Mouse (Mus musculus) ES-E14 (cell line): ENCODE measurements around the gene Osbpl11. TPM values are rescaled to one million over a fixed set of nuclear protein-coding genes. Genes with fewer than 3 reads are reported as not detected.
"Not testable (repeated sequence)": the region's sequence is repeated elsewhere in the genome, so short reads cannot be mapped to it uniquely, and the experiment has no call there.

Experiments used
- DNase-seq: peaks from one replicate; pipeline ENCODE4 v3.0.0-alpha.2; 2013; ENCODE audit warnings: low read depth, low spot score
- H3K27ac ChIP-seq: 2 replicates; pipeline ENCODE4 v1.5.1; 2012; ENCODE audit warnings: low read depth, mild to moderate bottlenecking, low read length, moderate library complexity, mixed read lengths; ENCODE audit not compliant: poor library complexity, insufficient read depth, severe bottlenecking
- H3K36me3 ChIP-seq: 2 replicates; pipeline ENCODE4 v1.6.1; 2012; ENCODE audit warnings: mild to moderate bottlenecking, low read length, moderate library complexity, mixed read lengths; ENCODE audit not compliant: control insufficient read depth, poor library complexity, insufficient read depth, severe bottlenecking
- H3K4me1 ChIP-seq, 2 experiments: fragments of 150-350 bp in 1 of 2; sonication (generic) in 1 of 2; 2 replicates each; pipeline ENCODE4 v1.6.1; 2012; ENCODE audit warnings: low read length in 2 of 2, mild to moderate bottlenecking in 1 of 2, mixed read lengths in 1 of 2; ENCODE audit not compliant: control insufficient read depth in 2 of 2, insufficient read depth in 2 of 2, poor library complexity in 1 of 2
- H3K4me3 ChIP-seq, 2 experiments: fragments of 150-350 bp in 1 of 2; sonication (generic) in 1 of 2; 2 replicates each; pipeline ENCODE4 v1.5.1; 2012; ENCODE audit warnings: low read length in 2 of 2, low read depth in 1 of 2, mild to moderate bottlenecking in 1 of 2, mixed read lengths in 1 of 2; ENCODE audit not compliant: insufficient read depth in 1 of 2, poor library complexity in 1 of 2, severe bottlenecking in 1 of 2
- H3K9ac ChIP-seq: 2 replicates; pipeline ENCODE4 v1.6.1; 2012; ENCODE audit warnings: low read depth, mild to moderate bottlenecking, low read length, mixed read lengths; ENCODE audit not compliant: poor library complexity, insufficient read depth, severe bottlenecking
- H3K9me3 ChIP-seq: fragments of 150-350 bp; sonication (generic); 2 replicates; pipeline ENCODE4 v1.6.1; 2012; ENCODE audit warnings: low read depth, mild to moderate bottlenecking, low read length; ENCODE audit not compliant: control insufficient read depth, insufficient read depth
- CHD2 ChIP-seq: IDR thresholded peaks from 2 replicates; pipeline ENCODE4 v1.6.1; 2014; ENCODE audit warnings: mild to moderate bottlenecking, low read depth, low read length, inconsistent platforms
- HCFC1 ChIP-seq: IDR thresholded peaks from 2 replicates; pipeline ENCODE4 v1.6.1; 2012; ENCODE audit warnings: low read length, inconsistent platforms, borderline replicate concordance; ENCODE audit not compliant: insufficient read depth
- MAFK ChIP-seq: IDR thresholded peaks from 2 replicates; pipeline ENCODE4 v1.6.1; 2014; ENCODE audit warnings: mild to moderate bottlenecking, low read depth, low read length, inconsistent platforms; ENCODE audit not compliant: insufficient read depth
- ZC3H11A ChIP-seq: IDR thresholded peaks from 2 replicates; pipeline ENCODE4 v1.6.1; 2012; ENCODE audit warnings: low read depth, mild to moderate bottlenecking, inconsistent platforms, low read length, borderline replicate concordance
- ZNF384 ChIP-seq: IDR thresholded peaks from 2 replicates; pipeline ENCODE4 v1.6.1; 2012; ENCODE audit warnings: low read depth, low read length, inconsistent platforms
- in situ Hi-C, 2 experiments: fragments of 600-800 bp; cut with MboI; formaldehyde crosslinking; loops; one replicate each; pipeline ENCODE4 v1.15.1; 2025; ENCODE audit warnings: low sequenced_read_pairs in 2 of 2, inconsistent platforms in 1 of 2; ENCODE audit not compliant: unreplicated experiment in 2 of 2
- total RNA-seq: library from RNA; depleted of rRNA; stranded (reverse); fragments of 300-350 nt; gene quantifications from 2 replicates; pipeline ENCODE4 v1.2.3, GENCODE M21; 2012

The Osbpl11 gene
- total RNA-seq, 1 experiment = 15.6 TPM

DNA sequence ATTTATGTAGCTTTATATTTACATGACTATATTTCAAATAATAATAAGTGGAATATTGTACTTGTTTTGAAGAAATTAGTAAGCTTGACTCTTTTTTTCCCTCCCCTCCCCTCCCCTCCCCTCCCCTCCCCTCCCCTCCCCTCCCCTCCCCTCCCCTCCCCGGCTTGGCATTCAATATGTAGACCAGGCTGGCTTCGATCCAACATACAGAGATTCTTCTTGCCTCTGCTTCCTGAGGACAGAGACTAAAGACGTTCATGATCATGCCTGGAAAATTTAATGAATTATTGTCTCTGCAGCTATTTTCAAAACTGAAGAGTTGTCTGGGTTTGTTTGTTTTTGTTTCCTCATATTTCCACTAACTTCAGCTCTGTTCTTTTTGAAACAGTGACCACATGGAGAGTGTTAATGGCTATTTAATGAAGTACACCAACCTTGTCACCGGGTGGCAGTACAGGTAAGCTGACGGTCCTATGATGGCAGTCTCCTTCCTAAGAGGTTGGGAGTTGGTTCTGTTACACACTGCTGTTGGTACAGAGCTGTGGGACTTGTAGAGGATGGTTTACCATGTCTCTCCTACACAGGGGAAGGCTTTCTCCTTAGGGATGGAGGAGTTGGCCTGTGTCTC lies 10.9 kb downstream of the Osbpl11 start:
- no peak for DNase-seq
- in situ Hi-C loops = no loop called here
- TF ChIP-seq MAFK (no peak), CHD2 (no peak), ZC3H11A (no peak), HCFC1 (no peak), ZNF384 (no peak)

DNA sequence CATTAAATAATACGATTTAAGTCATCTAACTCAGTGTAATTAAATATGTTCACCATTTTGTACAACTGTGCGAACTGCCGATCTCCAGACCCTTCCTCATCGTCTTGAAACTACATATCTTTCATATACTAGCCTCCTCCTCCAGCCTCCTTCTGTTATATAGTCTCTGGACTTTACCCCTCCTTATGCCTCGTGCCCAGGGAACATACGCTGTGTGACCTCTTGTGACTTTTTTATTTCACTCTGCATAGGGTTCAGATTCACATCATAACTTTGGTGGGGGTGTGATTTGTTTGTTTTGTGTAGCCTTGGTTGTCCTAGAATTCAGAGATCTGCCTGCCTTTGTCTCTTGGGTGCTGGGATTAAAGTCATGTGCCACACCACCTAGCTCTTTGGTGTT lies 11.7 kb downstream of the Osbpl11 start:
- Histone ChIP-seq H3K4me3 (no peak overlapping the region), H3K9me3 (no peaks in the 10 kb centered on the region), H3K27ac (no peak overlapping the region), H3K36me3 (peaks cover 5% of the 10 kb centered on the region; the same call in 1 of the 2 replicates), H3K4me1 (peaks cover 0 to 2% of the 10 kb centered on the region in 2 experiments; a peak in 2 of 4 replicates), H3K9ac (no peak overlapping the region)
- DNase-seq = no peak
- in situ Hi-C loops = no loop called here
- TF ChIP-seq MAFK = no peak
- TF ChIP-seq HCFC1 = no peak
- no peak for TF ChIP-seq ZC3H11A
- TF ChIP-seq CHD2 = no peak
- TF ChIP-seq ZNF384 = no peak

More for the DNA sequence above, 10.9 kb downstream of the Osbpl11 start:
- Histone ChIP-seq H3K27ac (no peak overlapping the region), H3K9me3 (no peaks in the 10 kb centered on the region), H3K36me3 (no peaks in the 10 kb centered on the region; the same call in 1 of the 2 replicates), H3K4me3 (no peak overlapping the region), H3K9ac (no peak overlapping the region), H3K4me1 (peaks cover 0 to 2% of the 10 kb centered on the region in 2 experiments; a peak in 2 of 4 replicates)

DNA sequence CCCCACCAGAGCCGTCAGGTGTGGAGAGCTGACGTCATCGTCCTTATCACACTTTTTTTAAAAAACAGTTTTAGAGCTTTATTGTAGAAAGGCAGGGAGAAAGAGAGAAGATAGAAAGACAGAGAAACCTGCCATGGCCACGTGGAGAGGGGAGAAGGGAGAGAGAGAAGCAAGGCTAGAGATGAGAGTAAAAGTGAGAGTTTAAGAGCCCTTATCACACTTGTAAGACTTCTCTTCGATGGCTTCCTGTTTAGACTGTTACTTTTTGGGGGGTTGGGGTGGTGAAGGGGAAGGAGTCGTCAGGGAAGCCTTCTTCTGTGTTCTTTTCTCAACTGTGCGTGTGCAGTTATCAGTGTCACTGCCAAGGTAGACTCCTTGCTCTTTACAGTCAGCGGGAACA lies 15.7 kb downstream of the Osbpl11 start:
- no peak overlapping the region for H3K27ac ChIP-seq
- in situ Hi-C loops = no loop called here
- H3K9ac ChIP-seq = no peak overlapping the region
- H3K4me3 ChIP-seq = no peak overlapping the region
- no peak for DNase-seq
- H3K36me3 ChIP-seq = peaks cover 7% of the 10 kb centered on the region; the same call in 1 of the 2 replicates
- TF ChIP-seq HCFC1 (no peak), ZNF384 (no peak), CHD2 (no peak), MAFK (no peak), ZC3H11A (no peak)
- H3K9me3 ChIP-seq = no peaks in the 10 kb centered on the region
- H3K4me1 ChIP-seq = peaks cover 0 to 2% of the 10 kb centered on the region in 2 experiments; a peak in 2 of 4 replicates

- in situ Hi-C loops = no loop called here
- Histone ChIP-seq H3K4me1 (no peaks in the 10 kb centered on the region), H3K27ac (no peak overlapping the region), H3K9me3 (no peaks in the 10 kb centered on the region), H3K9ac (no peak overlapping the region), H3K36me3 (peaks cover 5% of the 10 kb centered on the region), H3K4me3 (no peak overlapping the region)
- no peak for TF ChIP-seq HCFC1
- TF ChIP-seq ZNF384 = peak; percentile 90
- TF ChIP-seq MAFK = no peak
- no peak for TF ChIP-seq ZC3H11A
- DNase-seq = no peak
Measured at GRCm38 (mm10) chr16:33210812-33211211, 25.9 kb downstream of the Osbpl11 start.

- no peak for TF ChIP-seq CHD2
- no peak for TF ChIP-seq ZNF384
- no peak for TF ChIP-seq HCFC1
- TF ChIP-seq ZC3H11A = no peak
- no peak for TF ChIP-seq MAFK
- no peaks in the 10 kb centered on the region for H3K36me3 ChIP-seq
- no peak overlapping the region for H3K27ac ChIP-seq
- DNase-seq = no peak
- no peak overlapping the region for H3K4me3 ChIP-seq
- no peaks in the 10 kb centered on the region for H3K4me1 ChIP-seq
- no peaks in the 10 kb centered on the region for H3K9me3 ChIP-seq
- in situ Hi-C loops = no loop called here
- no peak overlapping the region for H3K9ac ChIP-seq
Measured at GRCm38 (mm10) chr16:33216313-33217003, 31.6 kb downstream of the Osbpl11 start.

DNA sequence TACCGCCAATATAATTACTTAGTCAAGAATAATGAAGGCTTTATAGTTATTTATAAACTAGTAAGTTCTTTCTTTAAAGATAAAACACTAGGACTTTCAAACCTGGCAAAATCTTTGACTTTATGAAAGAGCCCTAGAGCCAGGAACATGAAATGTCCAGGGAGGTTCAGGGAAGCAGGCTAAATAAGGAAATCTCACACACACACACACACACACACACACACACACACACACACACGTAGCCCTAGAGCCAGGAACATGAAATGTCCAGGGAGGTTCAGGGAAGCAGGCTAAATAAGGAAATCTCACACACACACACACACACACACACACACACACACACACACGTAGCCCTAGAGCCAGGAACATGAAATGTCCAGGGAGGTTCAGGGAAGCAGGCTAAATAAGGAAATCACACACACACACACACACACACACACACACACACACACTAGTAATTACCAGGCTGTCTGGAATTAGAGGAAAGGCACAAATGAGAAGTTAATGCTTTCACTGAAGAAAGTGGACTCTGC lies 32.7 kb downstream of the Osbpl11 start:
- H3K27ac ChIP-seq, H3K9ac ChIP-seq, DNase-seq, H3K36me3 ChIP-seq, H3K9me3 ChIP-seq, H3K4me1 ChIP-seq, H3K4me3 ChIP-seq, in situ Hi-C loops: not testable (repeated sequence)
